Mouse (Mus musculus) kidney, embryonic 14.5 days (tissue): Measurements from ENCODE around the gene Pfkfb4. TPM values are rescaled to one million over a fixed set of nuclear protein-coding genes. Genes with fewer than 3 reads are reported as not detected.

ENCODE experiments used
- ATAC-seq: fragments of 200-750 bp; cut with Nextera tagmentation; 2 replicates; pipeline ENCODE4 v1.8.0; 2017; ENCODE audit warnings: moderate number of reproducible peaks, mild to moderate bottlenecking, moderate TSS enrichment, moderate library complexity; ENCODE audit not compliant: low FRiP score, low TSS enrichment
- H3K27ac ChIP-seq: fragments of 300-500 bp; sonication (generic); 2 replicates; pipeline ENCODE4 v1.5.1; 2014; ENCODE audit warnings: low read depth, mild to moderate bottlenecking, low read length, moderate library complexity, mixed read lengths
- H3K27me3 ChIP-seq: fragments of 300-500 bp; sonication (generic); 2 replicates; pipeline ENCODE4 v1.6.1; 2014; ENCODE audit warnings: mild to moderate bottlenecking, low read length; ENCODE audit not compliant: control insufficient read depth, insufficient read depth
- H3K36me3 ChIP-seq: fragments of 300-500 bp; sonication (generic); 2 replicates; pipeline ENCODE4 v1.6.1; 2014; ENCODE audit warnings: low read length, mixed read lengths; ENCODE audit not compliant: control insufficient read depth, insufficient read depth
- H3K4me1 ChIP-seq: fragments of 300-500 bp; sonication (generic); 2 replicates; pipeline ENCODE4 v1.6.1; 2014; ENCODE audit warnings: low read length, mixed read lengths; ENCODE audit not compliant: control insufficient read depth, insufficient read depth
- H3K4me2 ChIP-seq: fragments of 300-500 bp; sonication (generic); replicated peaks from 2 replicates; pipeline ENCODE4 v1.6.1; 2014; ENCODE audit warnings: low read depth, mild to moderate bottlenecking, low read length
- H3K4me3 ChIP-seq: fragments of 300-500 bp; sonication (generic); 2 replicates; pipeline ENCODE4 v1.5.1; 2014; ENCODE audit warnings: mild to moderate bottlenecking, low read length
- H3K9ac ChIP-seq: fragments of 300-500 bp; sonication (generic); 2 replicates; pipeline ENCODE4 v1.6.1; 2014; ENCODE audit warnings: low read depth, mild to moderate bottlenecking, low read length, moderate library complexity
- H3K9me3 ChIP-seq: fragments of 300-500 bp; sonication (generic); 2 replicates; pipeline ENCODE4 v1.6.1; 2016; ENCODE audit warnings: low read length; ENCODE audit not compliant: control insufficient read depth
- WGBS: fragments of 180-500 bp; shearing (Covaris S2); extraction: QIAGEN DNeasy Blood & Tissue Kit; methylation state at CpG from one replicate; pipeline ENCODE4 v1.1.7; 2014; 5-methylcytosine and 5-hydroxymethylcytosine counted together
- polyA plus RNA-seq: library from polyadenylated mRNA; unstranded; fragments of >200 nt; fragmentation: Nextera tagmentation; extraction: Ambion mirVana; gene quantifications from 2 replicates; pipeline ENCODE4 v1.2.1, GENCODE M21; 2014

Pfkfb4 gene
- polyA plus RNA-seq, 1 experiment from 2014 or later, result 10.1 TPM

DNA sequence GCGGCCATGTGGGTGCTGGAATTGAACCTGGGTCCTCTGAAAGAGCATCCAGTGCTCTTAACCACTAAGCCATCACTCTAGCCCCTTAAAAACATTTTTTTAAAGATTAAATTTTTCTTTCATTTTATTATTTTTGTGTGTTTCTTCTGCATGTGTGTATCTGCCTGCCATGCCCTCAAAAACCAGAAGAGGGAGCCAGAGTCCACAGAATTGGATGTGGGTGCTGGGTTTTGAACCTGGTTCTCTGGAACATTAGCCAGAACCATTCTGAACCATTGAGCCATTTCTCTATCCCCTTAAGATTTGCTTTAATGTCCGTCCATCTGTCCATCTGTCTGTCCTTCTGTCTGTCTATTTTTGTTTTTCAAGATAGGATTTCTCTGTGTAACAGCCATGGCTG, 11.6 kb downstream of the Pfkfb4 start:
- Histone ChIP-seq H3K4me2 (no peak overlapping the region), H3K9me3 (no peaks in the 10 kb centered on the region), H3K27ac (no peak overlapping the region), H3K4me3 (no peak overlapping the region), H3K27me3 (no peaks in the 10 kb centered on the region), H3K4me1 (no peaks in the 10 kb centered on the region), H3K9ac (no peak overlapping the region), H3K36me3 (peaks cover 2% of the 10 kb centered on the region; the same call in 1 of the 2 replicates)
- 45% methylated on average over 2 of the region's 2 CpGs for WGBS
- no peak for ATAC-seq

DNA sequence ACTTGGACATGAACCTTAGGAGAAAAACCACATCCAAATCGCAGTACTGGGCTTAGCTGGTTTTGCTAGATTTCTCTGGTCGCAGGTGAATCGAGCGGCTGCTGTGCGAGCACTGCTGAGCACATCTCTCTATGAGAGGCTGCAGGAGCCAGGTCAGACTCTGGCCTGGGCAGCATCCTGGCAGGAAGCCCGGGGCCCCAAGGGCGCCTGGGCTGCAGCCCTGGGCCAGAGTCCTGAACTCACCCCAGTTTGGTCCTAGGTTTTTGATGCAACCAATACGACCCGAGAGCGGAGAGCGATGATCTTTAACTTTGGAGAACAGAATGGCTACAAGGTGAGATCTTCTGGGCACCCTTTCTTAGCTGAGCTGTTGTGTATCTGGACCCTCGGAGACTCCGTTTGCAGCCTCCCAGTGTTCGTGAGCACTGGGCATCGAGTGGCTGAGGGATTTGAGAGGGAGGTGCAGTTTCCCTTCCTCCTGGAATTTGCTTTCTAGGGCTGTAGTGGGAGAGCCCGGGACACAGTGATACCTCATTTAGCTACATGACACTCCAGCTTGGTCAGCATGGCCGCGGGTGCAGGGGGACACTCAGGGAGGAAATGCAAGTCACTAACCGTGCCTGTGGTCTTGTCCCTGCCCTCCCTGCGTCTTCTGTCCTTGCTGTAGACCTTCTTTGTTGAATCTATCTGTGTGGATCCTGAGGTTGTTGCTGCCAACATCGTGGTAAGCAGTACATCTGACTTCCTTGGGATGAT, 15.6 kb downstream of the Pfkfb4 start:
- WGBS, result 74% methylated on average over 21 of the region's 21 CpGs
- Histone ChIP-seq H3K27ac (no peak overlapping the region), H3K27me3 (no peaks in the 10 kb centered on the region), H3K4me3 (no peak overlapping the region), H3K36me3 (peaks cover 2% of the 10 kb centered on the region; the same call in 1 of the 2 replicates), H3K9ac (no peak overlapping the region), H3K4me2 (no peak overlapping the region), H3K9me3 (no peaks in the 10 kb centered on the region), H3K4me1 (no peaks in the 10 kb centered on the region)
- no peak for ATAC-seq

DNA sequence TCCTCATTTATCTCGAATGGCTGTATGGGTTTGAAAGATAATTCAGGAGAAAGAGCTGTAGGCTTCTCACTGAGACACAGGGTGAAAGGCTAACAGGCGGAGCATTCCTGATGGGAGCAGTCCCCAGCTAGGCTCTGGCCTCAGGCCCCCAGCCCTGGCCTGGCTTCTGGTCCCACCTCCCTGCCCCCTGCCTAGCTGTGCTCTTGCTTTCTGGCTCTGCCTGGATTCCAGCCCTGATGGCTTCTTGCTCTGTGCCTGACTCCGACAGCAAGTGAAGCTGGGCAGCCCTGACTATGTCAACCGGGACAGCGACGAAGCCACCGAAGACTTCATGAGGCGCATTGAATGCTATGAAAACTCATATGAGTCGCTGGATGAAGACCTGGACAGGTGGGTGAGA, 16.5 kb downstream of the Pfkfb4 start:
- H3K9me3 ChIP-seq, result no peaks in the 10 kb centered on the region
- no peaks in the 10 kb centered on the region for H3K36me3 ChIP-seq
- no peak overlapping the region for H3K9ac ChIP-seq
- WGBS, result 89% methylated on average over 9 of the region's 9 CpGs
- no peak for ATAC-seq
- H3K4me1 ChIP-seq, result no peaks in the 10 kb centered on the region
- no peak overlapping the region for H3K4me2 ChIP-seq
- H3K27ac ChIP-seq, result no peak overlapping the region
- no peak overlapping the region for H3K4me3 ChIP-seq
- H3K27me3 ChIP-seq, result no peaks in the 10 kb centered on the region

DNA sequence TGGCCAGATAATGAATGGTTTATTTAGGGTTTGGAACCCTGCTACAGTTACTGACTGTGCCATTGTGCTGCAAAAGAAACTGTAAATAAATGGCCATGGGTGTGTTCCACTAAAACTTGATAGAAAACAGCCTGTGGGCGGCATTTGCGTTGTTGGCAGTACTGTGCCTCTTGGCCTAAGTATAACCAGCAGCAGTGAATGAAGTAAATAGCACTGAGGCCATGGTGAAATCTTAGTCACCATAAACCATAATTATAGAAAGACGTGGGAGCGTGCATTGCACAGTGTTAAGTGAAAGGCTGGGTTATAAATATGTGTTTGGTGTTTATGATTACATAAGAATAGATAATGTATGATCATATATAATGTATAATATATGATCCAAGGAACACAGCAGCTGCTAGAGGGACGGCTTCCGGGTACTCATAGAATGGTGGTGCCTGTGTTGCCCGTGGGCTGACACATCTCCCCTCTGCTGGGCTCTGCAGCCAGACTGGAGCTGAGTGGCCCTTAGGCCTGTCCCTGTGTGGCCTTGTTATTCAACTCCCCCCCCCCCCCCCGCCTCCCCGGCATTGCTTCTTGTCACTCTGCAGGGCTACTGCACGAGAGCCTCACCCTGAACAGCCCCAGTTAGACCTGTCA, 17.5 kb downstream of the Pfkfb4 start:
- Histone ChIP-seq H3K27ac (no peak overlapping the region), H3K36me3 (no peaks in the 10 kb centered on the region), H3K4me3 (no peak overlapping the region), H3K27me3 (no peaks in the 10 kb centered on the region), H3K4me2 (no peak overlapping the region), H3K9me3 (no peaks in the 10 kb centered on the region), H3K4me1 (no peaks in the 10 kb centered on the region), H3K9ac (no peak overlapping the region)
- WGBS, result 62% methylated on average over 10 of the region's 10 CpGs
- ATAC-seq, result no peak

DNA sequence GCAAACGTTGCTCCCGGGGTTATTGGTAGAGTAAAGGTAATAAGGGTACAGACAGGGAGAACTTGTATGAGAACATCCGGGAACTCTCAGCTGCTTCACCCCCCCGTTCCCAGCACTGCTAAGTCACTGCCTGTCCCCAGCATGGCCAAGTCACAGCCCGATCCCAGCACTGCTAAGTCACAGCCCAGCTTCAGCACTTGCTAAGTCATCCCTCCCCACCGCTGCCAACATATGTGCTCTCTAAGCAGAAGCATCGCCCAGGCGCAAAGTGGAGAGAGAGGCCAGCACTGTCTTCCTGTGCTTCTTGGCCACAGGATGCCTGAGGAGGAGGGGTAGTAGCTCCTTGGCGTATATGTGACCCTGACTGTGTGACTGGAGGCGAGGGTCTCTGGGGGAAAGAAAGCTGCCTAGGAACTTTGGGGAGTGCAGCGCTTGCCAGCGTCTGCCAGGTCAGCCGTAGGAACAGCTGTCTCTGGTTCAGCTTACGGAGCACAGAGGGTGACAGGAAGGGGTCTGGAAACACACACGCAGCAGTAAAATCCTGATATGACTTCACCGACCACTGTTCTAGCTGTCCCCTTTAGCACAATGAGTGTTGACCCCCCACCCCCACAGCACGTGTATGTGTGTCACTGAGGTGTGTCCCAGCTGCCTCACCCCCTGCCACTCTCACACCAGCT, 18.2 kb downstream of the Pfkfb4 start:
- Histone ChIP-seq H3K4me1 (no peaks in the 10 kb centered on the region), H3K27me3 (no peaks in the 10 kb centered on the region), H3K36me3 (no peaks in the 10 kb centered on the region), H3K9me3 (no peaks in the 10 kb centered on the region), H3K4me2 (no peak overlapping the region), H3K4me3 (no peak overlapping the region), H3K27ac (no peak overlapping the region), H3K9ac (no peak overlapping the region)
- WGBS, result 30% methylated on average over 17 of the region's 17 CpGs
- ATAC-seq, result peak; percentile 26; the same call in 1 of the 2 replicates

DNA sequence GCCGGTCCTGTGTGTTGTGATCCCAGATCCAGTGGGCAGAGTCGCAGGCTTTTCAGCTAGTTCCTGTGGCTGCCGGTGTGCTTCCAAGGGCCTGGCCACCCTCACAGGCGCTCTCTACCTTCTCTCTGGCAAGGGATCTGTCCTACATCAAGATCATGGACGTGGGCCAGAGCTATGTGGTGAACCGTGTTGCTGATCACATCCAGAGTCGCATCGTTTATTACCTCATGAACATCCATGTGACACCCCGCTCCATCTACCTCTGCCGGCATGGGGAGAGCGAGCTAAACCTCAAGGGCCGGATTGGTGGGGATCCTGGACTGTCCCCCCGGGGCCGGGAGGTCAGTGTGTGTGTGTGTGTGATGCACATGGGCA, 18.7 kb downstream of the Pfkfb4 start:
- H3K9ac ChIP-seq, result no peak overlapping the region
- no peaks in the 10 kb centered on the region for H3K27me3 ChIP-seq
- WGBS, result 75% methylated on average over 14 of the region's 14 CpGs
- no peak overlapping the region for H3K4me3 ChIP-seq
- no peaks in the 10 kb centered on the region for H3K9me3 ChIP-seq
- ATAC-seq, result no peak
- H3K36me3 ChIP-seq, result no peaks in the 10 kb centered on the region
- no peak overlapping the region for H3K4me2 ChIP-seq
- H3K27ac ChIP-seq, result no peak overlapping the region
- no peaks in the 10 kb centered on the region for H3K4me1 ChIP-seq

DNA sequence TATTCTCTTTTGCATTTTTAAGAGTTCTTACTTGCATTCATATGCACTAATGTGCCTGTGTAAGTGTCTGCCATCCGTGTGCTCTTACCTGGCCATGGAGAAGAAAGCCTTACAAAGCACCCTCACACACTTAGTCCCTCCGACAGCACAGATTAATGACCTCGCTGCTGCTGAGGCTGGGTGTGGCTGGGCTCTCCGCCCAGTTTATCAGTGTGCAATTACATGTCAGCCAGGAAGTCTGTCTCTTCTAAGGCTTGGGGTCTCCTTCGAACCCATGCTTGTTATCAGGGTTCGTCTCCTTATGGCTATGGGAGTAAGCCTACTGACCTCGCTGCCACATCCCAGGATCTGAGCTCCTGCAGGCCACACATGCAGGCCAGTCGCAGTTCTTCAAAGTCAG, 23.8 kb downstream of the Pfkfb4 start:
- Histone ChIP-seq H3K27me3 (no peaks in the 10 kb centered on the region), H3K36me3 (no peaks in the 10 kb centered on the region), H3K9ac (no peak overlapping the region), H3K4me2 (no peak overlapping the region), H3K9me3 (no peaks in the 10 kb centered on the region), H3K27ac (no peak overlapping the region), H3K4me3 (no peak overlapping the region), H3K4me1 (no peaks in the 10 kb centered on the region)
- no peak for ATAC-seq
- WGBS, result 48% methylated on average over 8 of the region's 8 CpGs

DNA sequence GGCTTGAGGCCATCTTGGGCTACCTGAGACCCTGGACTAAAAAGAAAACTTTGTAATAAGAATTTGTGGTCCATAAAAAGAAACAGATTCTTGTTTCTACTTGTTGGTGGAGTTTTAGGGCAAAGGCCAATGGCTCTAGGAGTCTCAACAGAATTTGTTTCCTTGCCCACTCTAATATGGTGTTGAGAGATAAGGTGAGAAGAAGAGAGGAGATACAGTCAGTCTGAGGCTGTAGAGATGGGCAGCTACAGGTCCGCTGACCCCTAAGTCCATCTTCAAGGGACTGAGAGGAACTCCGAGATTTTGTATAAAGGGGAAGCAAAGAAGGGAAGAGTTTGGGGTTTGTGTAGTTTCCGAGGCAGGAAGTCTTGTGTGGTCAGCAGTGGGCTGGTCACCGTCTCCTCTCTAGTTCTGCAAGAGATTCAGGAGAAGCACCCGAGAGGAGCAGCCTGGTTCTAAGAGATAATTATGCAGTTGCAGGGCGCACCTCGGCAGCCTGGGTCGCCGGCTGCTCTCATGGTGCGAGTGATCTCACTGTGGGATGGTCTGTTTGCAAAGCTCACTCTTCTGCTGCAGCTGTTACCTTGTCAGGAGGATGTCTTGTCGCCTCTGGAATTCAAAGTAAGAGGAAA, 25.5 kb downstream of the Pfkfb4 start:
- Histone ChIP-seq H3K27ac (no peak overlapping the region), H3K4me2 (no peak overlapping the region), H3K9me3 (no peaks in the 10 kb centered on the region), H3K9ac (no peak overlapping the region), H3K4me1 (no peaks in the 10 kb centered on the region), H3K27me3 (no peaks in the 10 kb centered on the region), H3K36me3 (no peaks in the 10 kb centered on the region), H3K4me3 (no peak overlapping the region)
- 59% methylated on average over 11 of the region's 11 CpGs for WGBS
- no peak for ATAC-seq

DNA sequence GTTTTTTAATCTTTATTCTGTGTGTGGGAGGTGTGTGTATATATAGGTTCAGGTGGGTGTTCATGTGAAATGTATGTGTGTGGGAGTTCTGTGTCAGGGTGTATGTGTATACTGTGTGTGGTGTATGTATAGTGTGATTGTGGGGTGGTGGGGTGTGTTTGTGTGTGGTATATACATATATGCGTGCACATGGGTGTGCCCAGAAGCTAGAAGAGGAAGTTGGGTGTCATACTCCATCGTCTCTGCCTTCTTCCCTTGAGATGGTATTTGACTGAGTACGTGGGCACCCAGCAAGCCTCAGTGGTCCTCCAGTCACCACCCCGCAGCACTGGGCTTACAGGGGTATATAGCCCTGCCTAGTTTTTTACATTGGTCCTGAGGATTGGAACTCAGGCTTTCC, 29.9 kb downstream of the Pfkfb4 start:
- no peaks in the 10 kb centered on the region for H3K9me3 ChIP-seq
- H3K36me3 ChIP-seq, result no peaks in the 10 kb centered on the region
- no peak overlapping the region for H3K9ac ChIP-seq
- no peaks in the 10 kb centered on the region for H3K27me3 ChIP-seq
- no peaks in the 10 kb centered on the region for H3K4me1 ChIP-seq
- no peak overlapping the region for H3K4me2 ChIP-seq
- 87% methylated on average over 4 of the region's 4 CpGs for WGBS
- no peak overlapping the region for H3K27ac ChIP-seq
- no peak for ATAC-seq
- no peak overlapping the region for H3K4me3 ChIP-seq
